Mouse (Mus musculus) frontal cortex, adult (tissue): ENCODE measurements around the gene Pias1.
"Not testable (repeated sequence)": the region's sequence is repeated elsewhere in the genome, so short reads cannot be mapped to it uniquely, and the experiment has no call there.

Experiments
- ATAC-seq: cut with Nextera tagmentation; 2 replicates; pipeline ENCODE4 v1.9.2; 2017; ENCODE audit warnings: mild to moderate bottlenecking, moderate library complexity, mixed read lengths; ENCODE audit not compliant: low TSS enrichment

Gene Pias1

GRCm38 (mm10) chr9:62944063-62944462, 43.7 kb downstream of the Pias1 start:
- no peak for ATAC-seq

GRCm38 (mm10) chr9:62940966-62941365, 46.8 kb downstream of the Pias1 start:
- no peak for ATAC-seq

GRCm38 (mm10) chr9:62935854-62936253, 51.9 kb downstream of the Pias1 start:
- ATAC-seq, result no peak

DNA sequence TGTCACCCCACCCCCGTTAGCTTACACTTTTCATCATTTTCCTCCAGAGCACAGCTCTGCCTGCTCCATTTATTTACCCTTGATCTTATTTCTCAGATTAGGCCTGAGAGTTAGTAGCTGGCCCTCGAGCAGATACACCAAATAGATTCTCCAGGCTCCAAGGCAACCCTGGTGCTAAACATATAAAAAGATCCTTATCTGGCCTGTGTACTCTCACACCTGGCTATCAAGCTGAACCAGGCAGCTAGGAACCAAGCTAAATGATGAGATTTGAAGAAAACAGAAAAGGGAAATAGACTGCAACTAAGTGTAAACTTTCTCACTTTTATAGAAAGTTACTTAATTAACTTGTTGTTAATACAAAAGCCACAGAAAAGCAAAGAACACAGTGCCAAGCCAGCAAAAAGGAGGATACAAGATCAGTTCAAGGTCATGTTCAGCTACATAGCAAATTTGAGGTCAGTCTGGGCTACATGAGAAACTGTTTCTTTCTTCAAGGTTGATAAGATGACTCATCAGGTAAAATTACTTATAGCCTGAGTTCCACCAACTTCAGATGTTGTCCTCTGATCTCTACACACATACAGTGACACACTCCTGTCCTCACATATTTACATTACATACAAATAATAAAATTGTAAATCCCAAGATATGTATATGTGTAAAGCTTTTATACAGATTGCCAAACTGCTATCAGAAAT, 52.9 kb downstream of the Pias1 start:
- ATAC-seq, result no peak

DNA sequence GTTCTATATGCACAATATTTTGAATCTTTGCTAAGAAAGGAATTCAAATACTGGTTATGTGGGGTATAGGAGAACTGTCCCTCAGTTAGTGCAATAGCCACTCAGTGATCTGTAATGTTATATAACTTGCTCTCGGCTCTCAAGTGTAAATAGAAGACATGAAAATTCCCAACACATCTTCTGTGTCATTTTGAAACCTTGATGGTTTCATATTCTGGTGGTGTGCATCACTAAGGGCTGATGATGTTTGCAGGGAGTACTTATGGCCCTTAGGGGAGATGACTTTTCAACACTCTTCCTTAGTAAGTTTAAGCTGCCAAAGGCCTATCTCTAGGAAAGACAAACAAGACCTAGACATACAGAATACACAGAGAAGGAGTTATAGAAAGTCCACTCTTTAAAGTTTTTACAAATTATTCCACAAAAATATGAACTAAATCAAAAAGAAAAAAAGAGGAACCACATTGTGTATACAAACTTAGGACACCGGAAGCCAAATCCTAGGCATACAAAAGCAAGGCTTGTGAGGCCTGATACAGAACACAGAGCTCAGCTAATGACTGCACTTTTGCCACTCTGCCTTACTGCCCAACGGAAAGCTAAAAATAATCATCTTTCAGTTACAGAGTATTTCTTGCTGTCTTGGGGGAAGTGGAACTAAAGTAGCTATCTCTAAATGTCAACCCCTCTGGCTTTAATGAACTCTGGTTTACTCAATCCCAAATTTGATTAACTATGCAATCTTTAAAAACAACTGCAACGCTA, 55.0 kb downstream of the Pias1 start:
- no peak for ATAC-seq

DNA sequence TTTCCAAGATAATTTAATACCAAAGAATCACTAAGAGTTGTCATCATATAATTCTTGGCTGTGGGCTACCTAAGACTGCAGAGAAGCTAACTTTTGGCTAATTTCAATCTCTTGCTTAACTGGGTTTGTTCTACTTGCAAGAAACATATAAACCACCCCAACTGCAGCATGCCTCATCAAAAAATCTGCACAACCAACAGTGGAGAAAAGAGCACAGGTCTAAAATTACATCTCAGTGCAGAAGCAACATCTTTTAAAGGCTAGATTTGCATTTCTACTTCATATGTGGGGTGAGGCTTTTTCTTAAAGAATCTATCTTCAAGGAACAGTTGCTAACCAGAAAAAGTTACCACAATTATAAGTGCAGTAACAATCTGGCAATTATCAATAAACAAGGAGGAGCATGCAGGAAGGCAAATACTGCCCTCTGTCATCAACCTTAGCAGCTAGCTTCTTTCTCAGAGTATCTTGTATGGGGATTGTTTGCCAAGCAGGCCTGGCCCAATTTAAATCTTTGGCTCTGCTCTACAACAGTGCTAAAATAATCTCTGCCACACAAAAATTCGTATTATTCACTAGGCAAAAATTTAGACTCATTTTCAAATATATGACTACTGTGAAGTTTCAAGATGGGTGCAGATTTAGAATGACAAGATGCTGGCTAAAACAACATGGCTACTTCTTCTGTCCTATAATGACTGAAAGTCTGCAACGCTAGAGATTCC, 62.7 kb downstream of the Pias1 start:
- ATAC-seq, result peak; percentile 87

DNA sequence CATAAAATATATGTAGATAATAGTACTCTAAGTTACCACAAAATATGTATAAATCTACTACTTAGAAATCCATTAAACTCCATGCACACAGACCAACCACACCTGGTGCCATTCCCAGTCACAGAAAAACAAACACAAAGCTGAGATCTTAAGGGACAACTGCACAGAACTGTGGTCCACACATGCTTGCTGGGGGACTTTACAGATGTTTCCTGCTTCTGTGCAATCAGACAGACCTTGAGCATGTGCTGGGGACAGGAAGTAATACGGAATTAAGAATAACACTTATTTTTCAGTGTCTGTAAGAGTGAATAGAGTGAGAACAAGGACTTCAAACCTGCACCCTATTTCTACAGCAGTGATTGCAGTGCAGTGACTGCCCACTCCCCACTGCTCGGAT, 66.8 kb downstream of the Pias1 start:
- no peak for ATAC-seq

DNA sequence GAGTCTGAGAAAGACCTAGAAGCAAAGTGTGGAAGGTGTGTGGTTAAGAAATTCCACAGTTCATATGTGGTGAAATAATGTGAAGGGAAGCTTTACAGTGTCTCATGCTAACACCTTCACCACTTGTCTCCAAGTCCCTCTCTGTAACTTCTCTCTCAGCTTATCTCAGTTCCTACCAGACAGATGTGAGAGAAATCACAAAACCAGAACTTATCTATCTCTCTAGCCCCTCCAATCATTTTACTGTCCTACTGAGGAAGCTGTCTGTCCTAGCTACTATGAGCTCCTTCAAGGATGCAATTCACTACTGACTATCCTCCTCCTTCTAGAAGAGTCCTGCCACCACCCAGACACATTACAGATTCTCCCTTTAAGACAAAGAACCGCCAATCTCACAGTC, 70.7 kb downstream of the Pias1 start:
- no peak for ATAC-seq

- no peak for ATAC-seq
Measured at GRCm38 (mm10) chr9:62913390-62914069, 74.2 kb downstream of the Pias1 start.

- peak; percentile 76 for ATAC-seq
Measured at GRCm38 (mm10) chr9:62905039-62905438, 82.7 kb downstream of the Pias1 start.

GRCm38 (mm10) chr9:62903841-62904240, 83.9 kb downstream of the Pias1 start:
- no peak for ATAC-seq

DNA sequence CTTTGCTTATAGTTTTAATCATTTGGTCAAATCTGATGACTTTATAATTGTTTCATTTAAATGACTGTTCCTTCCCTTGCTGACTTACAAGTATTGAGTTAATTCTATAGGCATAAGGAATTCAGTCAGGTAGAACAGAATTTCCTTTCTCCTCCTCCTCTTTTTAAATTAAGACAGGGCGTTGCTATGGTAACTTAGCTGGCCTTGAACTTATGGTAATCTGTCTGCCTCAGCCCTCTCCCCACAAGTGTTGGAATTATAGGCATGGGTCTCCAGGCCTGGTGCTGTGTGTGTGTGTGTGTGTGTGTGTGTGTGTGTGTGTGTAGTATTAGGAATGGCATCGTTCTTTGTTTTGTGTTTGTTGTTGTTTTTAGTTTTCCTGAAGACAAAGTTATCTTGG, 86.0 kb downstream of the Pias1 start:
- ATAC-seq, result no peak

DNA sequence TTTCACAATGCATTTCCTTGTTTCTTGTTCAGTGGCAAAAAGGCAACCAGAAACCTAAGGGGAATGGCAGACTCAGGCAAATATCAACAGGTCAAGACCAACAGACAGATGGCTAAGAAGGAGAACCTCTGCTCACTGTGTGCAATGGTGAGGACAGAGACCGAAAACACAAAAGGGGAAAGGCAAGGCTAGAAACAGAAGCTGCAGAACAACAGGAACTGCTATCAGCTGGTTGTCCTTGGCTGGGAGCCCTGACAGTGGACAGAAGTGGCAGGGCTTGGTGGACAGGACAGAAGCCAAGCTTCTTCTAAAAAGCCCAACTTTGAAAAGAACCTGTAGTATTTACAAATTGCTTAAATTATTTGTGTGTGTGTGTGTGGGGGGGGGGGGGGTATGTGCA, 93.2 kb downstream of the Pias1 start:
- no peak for ATAC-seq

DNA sequence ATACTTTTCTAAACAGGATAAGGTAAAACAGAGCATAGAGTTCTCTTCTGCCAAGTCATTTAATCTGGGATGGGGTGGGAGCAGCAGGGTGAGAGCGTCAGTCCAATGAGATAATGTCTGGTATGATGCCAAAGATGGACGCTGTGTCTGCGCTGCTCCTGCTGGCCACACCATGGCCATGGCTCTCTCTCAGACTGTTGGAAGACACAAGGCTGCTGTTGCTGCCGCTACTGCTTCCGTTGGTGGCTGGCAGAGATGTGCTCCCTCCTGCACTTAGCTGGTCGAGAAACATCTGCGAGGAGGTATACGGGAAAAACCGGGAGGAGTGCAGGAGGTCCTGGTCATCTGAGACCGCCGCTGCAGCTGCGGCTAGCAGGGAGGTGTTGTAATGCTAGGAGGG, 105.9 kb downstream of the Pias1 start:
- ATAC-seq, result no peak; the same call in 1 of the 2 replicates

GRCm38 (mm10) chr9:62877825-62878224, 109.9 kb downstream of the Pias1 start:
- ATAC-seq, result no peak

DNA sequence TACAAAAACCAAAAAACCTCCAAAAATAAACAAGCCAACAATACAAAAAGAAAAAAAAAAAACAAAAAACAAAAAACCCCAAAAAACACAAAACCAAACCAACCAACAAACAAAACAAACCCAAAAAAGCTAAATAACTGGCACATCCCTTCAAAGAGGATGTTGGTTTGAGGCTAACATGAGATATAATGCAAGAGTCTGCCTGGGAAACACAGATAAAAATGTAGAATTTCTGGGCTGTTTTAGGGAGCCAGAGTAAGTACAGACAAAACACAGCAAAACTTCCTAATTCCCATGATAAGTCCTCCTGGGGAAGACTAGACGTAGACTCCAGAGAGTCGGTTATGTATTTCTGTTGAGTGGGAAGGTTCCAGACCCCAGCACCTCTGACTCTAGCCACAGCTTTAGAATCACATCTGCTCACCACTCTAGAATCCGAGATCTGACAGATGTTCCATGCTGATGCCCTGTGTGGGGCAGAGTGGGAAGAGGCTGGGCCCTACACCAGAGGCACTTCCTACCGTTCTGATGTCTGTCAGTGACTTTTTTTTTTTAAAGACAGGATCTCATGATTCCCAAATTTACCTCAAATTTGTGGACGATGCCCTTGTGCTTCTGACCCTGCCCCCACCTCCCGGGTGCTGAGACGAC, 110.6 kb downstream of the Pias1 start:
- ATAC-seq, result no peak

GRCm38 (mm10) chr9:62870728-62871127, 117.0 kb downstream of the Pias1 start:
- ATAC-seq, result no peak

GRCm38 (mm10) chr9:62869236-62869635, 118.5 kb downstream of the Pias1 start:
- not testable (repeated sequence) for ATAC-seq

- ATAC-seq, result no peak
Measured at GRCm38 (mm10) chr9:62860866-62861265, 126.9 kb downstream of the Pias1 start.

- not testable (repeated sequence) for ATAC-seq
Measured at GRCm38 (mm10) chr9:62860102-62860501, 127.6 kb downstream of the Pias1 start.

DNA sequence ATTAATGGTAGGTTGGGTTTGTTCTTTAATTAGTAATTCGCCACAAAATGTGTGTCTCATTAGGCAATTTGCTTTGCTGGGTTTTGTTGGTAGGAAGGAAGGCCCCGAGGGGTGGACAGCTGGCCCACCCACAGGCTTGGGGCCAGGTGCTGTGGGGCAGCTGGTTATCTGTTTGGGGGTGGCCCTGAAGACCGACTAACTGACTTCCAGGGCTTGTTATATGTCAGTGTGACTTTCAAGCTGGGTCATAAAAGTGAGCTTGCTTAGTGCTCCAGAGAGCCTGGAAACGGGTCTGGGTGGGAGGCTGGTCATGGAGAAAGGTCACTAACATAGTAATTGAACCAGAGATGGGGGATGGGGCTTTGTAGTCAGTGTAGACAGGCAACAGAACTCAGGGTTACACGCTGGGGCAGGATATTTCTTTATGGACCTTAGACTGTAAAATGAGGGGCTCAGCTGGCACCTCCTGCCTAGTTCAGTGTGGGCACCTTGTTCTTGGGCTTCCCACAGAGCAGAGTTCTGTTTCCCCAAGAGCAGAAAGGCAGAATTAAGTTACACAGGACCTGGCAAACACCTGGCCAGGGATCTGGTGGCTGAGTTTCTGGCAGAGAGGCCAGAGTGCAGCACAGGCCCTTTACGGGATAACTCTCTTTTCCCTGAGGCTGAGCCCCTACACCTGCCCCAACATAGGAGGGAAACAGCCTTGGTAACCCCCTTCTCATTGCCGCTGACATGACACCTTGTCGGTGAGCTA, 129.3 kb downstream of the Pias1 start:
- no peak for ATAC-seq
